Mouse (Mus musculus) gastrocnemius, adult 2 months (tissue): ENCODE results near the gene Zp2. TPM values are rescaled to one million over a fixed set of nuclear protein-coding genes. Genes with fewer than 3 reads are reported as not detected.

ENCODE experiments used
- DNase-seq: peaks from one replicate; pipeline ENCODE4 v3.0.0; 2022
- H3K27ac ChIP-seq: fragments of 200-600 bp; 2 replicates; pipeline ENCODE4 v1.8.1; 2022; ENCODE audit warnings: mild to moderate bottlenecking
- H3K4me3 ChIP-seq: fragments of 200-600 bp; 2 replicates; pipeline ENCODE4 v1.8.1; 2022; ENCODE audit warnings: mild to moderate bottlenecking, moderate library complexity
- CTCF ChIP-seq: fragments of 200-600 bp; IDR thresholded peaks from 2 replicates; pipeline ENCODE4 v1.8.1; 2022; ENCODE audit warnings: antibody characterized with exemption, mild to moderate bottlenecking, moderate library complexity
- intact Hi-C: fragments of 180-260 bp; cut with DNase I; formaldehyde crosslinking; loops from one replicate; pipeline ENCODE4 v1.15.1; 2025
- long read RNA-seq, 2 experiments: library from polyadenylated mRNA; stranded (forward); transcript quantifications; one replicate each; pipeline ENCODE4 v2.0.0; 2021
- total RNA-seq, 2 experiments: library from RNA; stranded (reverse); gene quantifications; 2 replicates each; pipeline ENCODE4 v1.2.3; 2021

The Zp2 gene
- total RNA-seq: under 1 TPM; 0.31 to 0.78 TPM
- long read RNA-seq, experiment 1: 0 reads
- long read RNA-seq, experiment 2, partial matches to known transcripts: 0 of 1 reads
- long read RNA-seq, experiment 2, other reads (novel, unspliced or antisense): 1 of 1 reads

DNA sequence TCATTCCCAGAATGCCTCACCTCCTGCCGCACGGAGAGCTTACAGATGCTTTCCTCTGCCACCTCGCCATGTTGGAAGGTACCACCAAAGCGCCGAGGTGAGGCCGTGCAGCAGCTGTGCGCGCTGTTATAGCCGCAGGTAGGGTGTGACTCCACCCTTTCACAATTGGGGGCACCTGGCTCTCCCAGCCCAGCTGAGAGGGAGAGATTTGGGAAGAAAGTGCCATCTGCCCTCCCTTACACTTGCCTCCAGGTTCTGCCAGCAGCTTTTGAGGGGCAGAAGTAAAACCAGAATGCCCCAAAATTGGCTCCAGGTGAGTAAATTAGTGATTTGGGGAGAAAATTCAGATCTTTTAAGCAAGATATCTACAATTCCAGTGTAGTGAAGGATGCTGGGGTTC lies at the start of gene Zp2:
Gene Zp2 (minus strand): TSS at position 101 of the 400 bp plus-strand sequence.
- no peak for DNase-seq
- no peak for TF ChIP-seq CTCF
- Histone ChIP-seq H3K4me3 (no peak within 1 kb of the TSS), H3K27ac (no peak within 1 kb of the TSS)
- intact Hi-C loops: no loop called here

GRCm38 (mm10) chr7:120192816-120193215 lies 47.7 kb upstream of the Zp2 start:
- no peak for TF ChIP-seq CTCF
- Histone ChIP-seq H3K27ac (no peak overlapping the region), H3K4me3 (no peak overlapping the region)
- no peak for DNase-seq
- intact Hi-C loops: no loop called here

- DNase-seq: no peak
- no peak overlapping the region for H3K27ac ChIP-seq
- TF ChIP-seq CTCF: no peak
- H3K4me3 ChIP-seq: no peak overlapping the region
- intact Hi-C loops: no loop called here
These were observed 47.1 kb upstream of the Zp2 start for GRCm38 (mm10) chr7:120192207-120192606.

GRCm38 (mm10) chr7:120190150-120190665 lies 45.1 kb upstream of the Zp2 start:
- TF ChIP-seq CTCF: no peak
- Histone ChIP-seq H3K27ac (no peak overlapping the region), H3K4me3 (no peak overlapping the region)
- intact Hi-C loops: no loop called here
- no peak for DNase-seq

- Histone ChIP-seq H3K27ac (no peak overlapping the region), H3K4me3 (no peak overlapping the region)
- no peak for TF ChIP-seq CTCF
- DNase-seq: no peak
- intact Hi-C loops: no loop called here
These were observed 44.5 kb upstream of the Zp2 start for GRCm38 (mm10) chr7:120189369-120190149.

DNA sequence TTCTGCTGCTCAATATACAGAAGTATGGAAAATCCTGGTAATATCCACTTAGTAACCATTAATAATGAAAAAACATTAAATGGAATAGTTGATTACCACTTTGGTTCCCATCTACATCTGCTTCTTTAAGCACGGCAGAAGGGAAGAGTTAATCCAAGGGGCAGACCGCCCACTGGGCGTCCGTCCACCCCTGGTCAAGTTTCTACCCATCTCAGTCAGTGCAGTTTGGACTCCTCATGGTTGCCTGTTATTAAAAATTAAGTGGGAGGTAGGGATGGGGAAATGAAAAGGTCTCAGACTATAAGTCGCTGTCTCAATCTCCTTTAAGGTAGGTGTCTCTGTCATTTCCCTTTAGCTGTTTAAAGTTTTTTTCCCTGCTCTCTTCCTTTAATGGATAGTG lies 43.9 kb upstream of the Zp2 start:
- Histone ChIP-seq H3K4me3 (no peak overlapping the region), H3K27ac (no peak overlapping the region)
- intact Hi-C loops: no loop called here
- no peak for TF ChIP-seq CTCF
- no peak for DNase-seq

DNA sequence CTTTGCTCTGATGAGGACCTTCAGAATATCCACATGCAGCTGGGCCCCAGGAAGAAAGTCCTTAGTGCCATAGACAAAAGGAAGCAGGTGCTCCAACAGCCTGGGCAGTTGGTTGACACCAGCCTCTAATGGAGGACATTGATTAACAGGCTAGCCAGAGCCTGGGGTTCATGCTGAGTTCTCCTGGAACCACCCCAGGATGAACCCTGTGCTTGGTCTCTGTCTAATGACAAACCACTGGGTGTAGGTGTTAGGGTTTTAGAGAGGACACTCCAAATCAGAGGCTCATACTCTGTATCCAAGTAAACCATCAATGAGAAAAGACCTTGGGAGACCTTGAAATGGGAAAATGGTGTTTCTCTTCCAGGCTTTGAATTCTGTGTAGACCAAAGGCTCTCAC lies 37.8 kb upstream of the Zp2 start:
- no peak overlapping the region for H3K27ac ChIP-seq
- no peak overlapping the region for H3K4me3 ChIP-seq
- DNase-seq: no peak
- no peak for TF ChIP-seq CTCF
- intact Hi-C loops: no loop called here

DNA sequence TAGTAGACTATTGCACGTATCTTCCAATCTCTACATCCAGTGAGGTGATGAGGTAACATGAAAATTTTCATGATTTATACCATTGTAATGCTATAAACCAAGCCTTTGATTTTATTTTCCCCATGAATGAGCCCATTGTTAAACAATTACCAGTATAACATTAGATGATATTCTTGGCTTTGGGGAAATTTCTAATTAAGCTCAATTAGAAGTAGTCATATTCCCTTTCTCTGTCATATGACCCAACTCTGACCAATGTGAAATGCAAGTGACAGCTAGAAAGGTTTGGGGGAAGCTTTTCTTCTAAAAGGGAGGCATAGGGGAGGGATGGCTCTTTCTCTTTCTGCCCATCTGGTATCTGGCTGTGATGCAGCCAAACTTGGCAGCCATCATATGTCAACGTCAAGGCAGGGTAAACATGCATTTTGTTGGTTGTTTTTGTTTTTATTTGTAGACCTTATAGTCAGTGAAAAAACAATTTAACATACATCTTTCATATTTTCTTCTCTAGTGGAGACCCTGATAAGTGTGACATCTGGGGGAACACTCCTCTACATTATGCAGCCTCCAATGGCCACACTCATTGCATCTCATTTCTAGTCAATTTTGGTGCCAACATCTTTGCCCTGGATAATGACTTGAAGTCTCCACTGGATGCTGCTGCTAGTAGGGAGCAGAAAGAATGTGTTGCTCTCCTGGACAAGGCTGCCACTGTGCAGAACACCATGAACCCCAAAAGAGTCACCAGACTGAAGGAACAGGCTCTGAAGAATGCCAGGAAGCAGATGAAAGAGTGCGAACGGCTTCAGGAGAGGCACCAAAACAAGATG lies 36.5 kb upstream of the Zp2 start:
- intact Hi-C loops: no loop called here
- no peak for DNase-seq
- no peak overlapping the region for H3K4me3 ChIP-seq
- no peak overlapping the region for H3K27ac ChIP-seq
- no peak for TF ChIP-seq CTCF

DNA sequence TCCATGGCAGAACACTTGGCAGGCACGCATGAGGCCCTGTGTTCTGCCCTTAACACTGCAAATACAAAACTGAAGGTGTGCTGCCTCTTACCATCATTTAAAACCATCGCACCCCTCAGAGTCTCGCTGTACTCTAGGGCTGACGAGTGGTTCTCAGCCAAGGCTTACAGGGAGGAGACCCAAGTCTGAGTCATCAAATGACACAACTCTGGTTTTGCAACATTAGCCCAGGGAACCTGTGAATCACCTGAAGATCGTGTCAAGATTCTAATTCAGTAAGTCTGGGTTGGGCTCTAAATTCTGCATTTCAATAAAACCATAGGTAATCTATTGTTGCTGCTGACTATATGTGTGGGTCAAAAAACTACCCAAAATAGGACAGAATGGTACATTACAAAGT lies 35.5 kb upstream of the Zp2 start:
- no peak overlapping the region for H3K4me3 ChIP-seq
- H3K27ac ChIP-seq: no peak overlapping the region
- intact Hi-C loops: no loop called here
- no peak for TF ChIP-seq CTCF
- no peak for DNase-seq

DNA sequence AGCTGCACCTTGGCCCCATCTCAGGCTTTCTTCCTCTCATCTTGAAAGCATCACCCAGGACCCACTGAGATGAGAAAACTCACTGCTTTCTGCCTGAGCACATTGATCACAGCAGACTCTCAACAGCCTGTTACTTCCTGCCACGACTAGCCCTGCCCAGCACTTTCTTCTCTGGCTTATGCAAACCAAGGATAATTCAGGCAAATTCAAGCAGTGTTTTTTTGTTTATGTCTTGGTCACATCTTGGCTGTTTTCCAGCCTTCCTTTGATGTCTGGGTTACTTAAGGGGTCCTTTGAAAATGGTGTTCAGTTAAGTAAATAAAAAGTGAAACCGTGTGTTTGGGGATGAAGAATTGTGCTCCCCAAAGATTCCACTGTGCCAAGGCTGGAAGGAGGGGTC lies 33.8 kb upstream of the Zp2 start:
- no peak for TF ChIP-seq CTCF
- no peak overlapping the region for H3K27ac ChIP-seq
- no peak overlapping the region for H3K4me3 ChIP-seq
- intact Hi-C loops: no loop called here
- no peak for DNase-seq

DNA sequence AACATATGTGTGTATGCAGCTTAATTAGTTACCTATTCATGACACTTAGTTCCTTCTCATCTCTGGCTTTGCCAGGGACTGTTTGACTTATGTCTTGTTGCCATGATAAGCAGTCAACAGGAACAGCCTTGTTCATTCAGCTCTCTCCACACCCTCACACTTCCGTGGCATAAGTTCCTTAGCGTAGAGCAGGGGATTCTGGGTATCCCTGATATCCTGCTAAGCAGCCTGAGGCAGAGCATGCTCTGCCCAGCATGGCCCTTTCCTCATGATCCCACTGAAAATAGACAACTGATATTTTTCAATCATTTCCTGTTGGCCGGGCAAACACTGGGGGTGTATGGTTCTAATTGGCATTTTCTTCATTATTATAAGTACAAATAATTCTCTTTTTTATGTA lies 32.5 kb upstream of the Zp2 start:
- H3K27ac ChIP-seq: no peak overlapping the region
- TF ChIP-seq CTCF: no peak
- no peak overlapping the region for H3K4me3 ChIP-seq
- intact Hi-C loops: no loop called here
- DNase-seq: no peak

GRCm38 (mm10) chr7:120174723-120175504 lies 29.8 kb upstream of the Zp2 start:
- intact Hi-C loops: no loop called here
- Histone ChIP-seq H3K27ac (no peak overlapping the region), H3K4me3 (no peak overlapping the region)
- TF ChIP-seq CTCF: no peak
- DNase-seq: no peak
